Mouse (Mus musculus) embryonic fibroblast, embryonic 13.5 days (primary cell): ENCODE measurements around the gene Cfap99. TPM values are rescaled to one million over a fixed set of nuclear protein-coding genes. Genes with fewer than 3 reads are reported as not detected.
A peak's percentile ranks its signal among the peaks of the same experiment; 100 is the strongest.

Experiments used
- H3K27ac ChIP-seq: 2 replicates; pipeline ENCODE4 v1.5.1; 2012; ENCODE audit warnings: low read length, control low read depth, inconsistent platforms; ENCODE audit not compliant: insufficient read depth
- H3K4me1 ChIP-seq: 2 replicates; pipeline ENCODE4 v1.6.1; 2011; ENCODE audit warnings: low read length; ENCODE audit not compliant: control insufficient read depth, insufficient read depth
- H3K4me3 ChIP-seq: 2 replicates; pipeline ENCODE4 v1.5.1; 2011; ENCODE audit warnings: mild to moderate bottlenecking, control low read depth, low read length; ENCODE audit not compliant: insufficient read depth
- CTCF ChIP-seq: IDR thresholded peaks from 2 replicates; pipeline ENCODE4 v1.5.1; 2011; ENCODE audit warnings: mild to moderate bottlenecking, control low read depth, low read length, moderate library complexity, borderline replicate concordance; ENCODE audit not compliant: insufficient read depth
- POLR2A ChIP-seq: IDR thresholded peaks from 2 replicates; pipeline ENCODE4 v1.6.1; 2011; ENCODE audit warnings: low read depth, mild to moderate bottlenecking, control low read depth, low read length, moderate library complexity
- polyA plus RNA-seq: library from polyadenylated mRNA; stranded (reverse); fragments of >200 nt; gene quantifications from 2 replicates; pipeline ENCODE4 v1.2.4, GENCODE M21; 2011; ENCODE audit warnings: low read depth; ENCODE audit not compliant: missing spikeins, insufficient read length

Cfap99 gene
- polyA plus RNA-seq, 1 experiment, result not detected

- no peak overlapping the region for H3K4me3 ChIP-seq
- H3K27ac ChIP-seq, result no peak overlapping the region
- H3K4me1 ChIP-seq, result no peaks in the 10 kb centered on the region
- TF ChIP-seq CTCF (no peak), POLR2A (no peak)
These were observed 32.8 kb downstream of the Cfap99 start for GRCm38 (mm10) chr5:34321236-34321635.

- no peaks in the 10 kb centered on the region for H3K4me1 ChIP-seq
- H3K27ac ChIP-seq, result no peak overlapping the region
- no peak overlapping the region for H3K4me3 ChIP-seq
- TF ChIP-seq POLR2A, result no peak
- no peak for TF ChIP-seq CTCF
These were observed 36.9 kb downstream of the Cfap99 start for GRCm38 (mm10) chr5:34325286-34325685.

GRCm38 (mm10) chr5:34326249-34326691, 37.9 kb downstream of the Cfap99 start:
- Histone ChIP-seq H3K4me3 (no peak overlapping the region), H3K4me1 (no peaks in the 10 kb centered on the region), H3K27ac (peak overlapping the region; percentile 74)
- TF ChIP-seq POLR2A, result 0 out of 2 replicates have a peak, but pooled peaks have one; percentile 33
- TF ChIP-seq CTCF, result no peak

GRCm38 (mm10) chr5:34326875-34327576, 38.6 kb downstream of the Cfap99 start:
- no peak for TF ChIP-seq POLR2A
- no peak for TF ChIP-seq CTCF
- H3K4me1 ChIP-seq, result no peaks in the 10 kb centered on the region
- H3K4me3 ChIP-seq, result no peak overlapping the region
- peak overlapping the region; percentile 74 for H3K27ac ChIP-seq

GRCm38 (mm10) chr5:34330136-34330535, 41.7 kb downstream of the Cfap99 start:
- Histone ChIP-seq H3K4me3 (no peak overlapping the region), H3K27ac (no peak overlapping the region), H3K4me1 (no peaks in the 10 kb centered on the region)
- no peak for TF ChIP-seq POLR2A
- no peak for TF ChIP-seq CTCF

- Histone ChIP-seq H3K4me1 (no peaks in the 10 kb centered on the region; the same call in 1 of the 2 replicates), H3K4me3 (no peak overlapping the region), H3K27ac (no peak overlapping the region)
- TF ChIP-seq POLR2A (no peak), CTCF (no peak)
These were observed 45.7 kb downstream of the Cfap99 start for GRCm38 (mm10) chr5:34334081-34334480.

- no peak; the same call in 1 of the 2 replicates for TF ChIP-seq POLR2A
- TF ChIP-seq CTCF, result no peak
- Histone ChIP-seq H3K27ac (peak overlapping the region; percentile 77), H3K4me3 (peak overlapping the region; percentile 66), H3K4me1 (no peaks in the 10 kb centered on the region; the same call in 1 of the 2 replicates)
These were observed 47.2 kb downstream of the Cfap99 start for GRCm38 (mm10) chr5:34335539-34336096.

- H3K4me3 ChIP-seq, result peak within 1 kb of the TSS; percentile 92
- H3K27ac ChIP-seq, result peak within 1 kb of the TSS; percentile 90
- TF ChIP-seq CTCF, result no peak
- peak; percentile 98 for TF ChIP-seq POLR2A
- H3K4me1 ChIP-seq, result no peaks in the 10 kb centered on the region; the same call in 1 of the 2 replicates
These were observed 47.8 kb downstream of the Cfap99 start, which contains the start of gene Rnf4 for GRCm38 (mm10) chr5:34336097-34336774. Rnf4 (plus strand) TSS chr5:34336289.

GRCm38 (mm10) chr5:34336775-34337450, 48.5 kb downstream of the Cfap99 start:
- TF ChIP-seq CTCF (no peak), POLR2A (peak; percentile 27)
- Histone ChIP-seq H3K4me1 (no peaks in the 10 kb centered on the region; the same call in 1 of the 2 replicates), H3K27ac (peak overlapping the region; percentile 90), H3K4me3 (peak overlapping the region; percentile 92)
